Mouse (Mus musculus) CH12.LX (cell line): Measurements from ENCODE around the gene Pak7. TPM values are rescaled to one million over a fixed set of nuclear protein-coding genes. Genes with fewer than 3 reads are reported as not detected.

Experiments
- DNase-seq: peaks from one replicate; pipeline ENCODE4 v3.0.0-alpha.2; 2013; ENCODE audit errors: extremely low read depth
- H3K27ac ChIP-seq: 2 replicates; pipeline ENCODE4 v1.5.1; 2012; ENCODE audit warnings: low read depth, mild to moderate bottlenecking, control low read depth, moderate library complexity; ENCODE audit not compliant: insufficient read depth
- H3K27me3 ChIP-seq: replicated peaks from 2 replicates; pipeline ENCODE3; 2012; ENCODE audit warnings: inconsistent platforms
- H3K36me3 ChIP-seq, 2 experiments: replicated peaks in 1 of 2; 2 replicates each; pipeline versions ENCODE3 to v1.6.1; 2012; ENCODE audit warnings: inconsistent platforms in 1 of 2, low read length in 1 of 2, mild to moderate bottlenecking in 1 of 2, mixed read lengths in 1 of 2, moderate library complexity in 1 of 2; ENCODE audit not compliant: control insufficient read depth in 1 of 2, insufficient read depth in 1 of 2
- H3K4me1 ChIP-seq, 2 experiments: 2 replicates each; pipeline ENCODE4 v1.6.1; 2012; ENCODE audit warnings: inconsistent platforms in 1 of 2, moderate library complexity in 1 of 2; ENCODE audit not compliant: insufficient read depth in 2 of 2, control insufficient read depth in 1 of 2
- H3K4me2 ChIP-seq: 2 replicates; pipeline ENCODE4 v1.6.1; 2012; ENCODE audit warnings: low read depth, mild to moderate bottlenecking, control low read depth; ENCODE audit not compliant: poor library complexity, insufficient read depth, severe bottlenecking
- H3K4me3 ChIP-seq, 3 experiments: fragments of 150-350 bp in 1 of 3; sonication (generic) in 1 of 3; replicated peaks in 1 of 3; 2 replicates each; pipeline versions ENCODE3 to v1.5.1; 2011 to 2012; ENCODE audit warnings: low read depth in 2 of 3, low read length in 2 of 3, mild to moderate bottlenecking in 2 of 3, moderate library complexity in 2 of 3, control low read depth in 1 of 3, improper control_type of control experiment in 1 of 3, inconsistent platforms in 1 of 3, mixed read lengths in 1 of 3; ENCODE audit not compliant: poor library complexity in 1 of 3
- H3K79me2 ChIP-seq: replicated peaks from 2 replicates; pipeline ENCODE4 v1.6.1; 2012; ENCODE audit warnings: mild to moderate bottlenecking, moderate library complexity; ENCODE audit not compliant: control insufficient read depth, poor library complexity, insufficient read depth, severe bottlenecking; ENCODE audit errors: extremely low read depth
- H3K9ac ChIP-seq: 2 replicates; pipeline ENCODE4 v1.6.1; 2012; ENCODE audit warnings: low read depth, mild to moderate bottlenecking, control low read depth, moderate library complexity; ENCODE audit not compliant: insufficient read depth
- H3K9me3 ChIP-seq: replicated peaks from 2 replicates; pipeline ENCODE3; 2012; ENCODE audit warnings: low read length, inconsistent platforms, mixed read lengths
- BHLHE40 ChIP-seq: IDR thresholded peaks from 2 replicates; pipeline ENCODE4 v1.6.1; 2011; ENCODE audit warnings: mild to moderate bottlenecking, low read depth, low read length, improper control_type of control experiment
- CHD1 ChIP-seq: IDR thresholded peaks from 2 replicates; pipeline ENCODE4 v1.6.1; 2012; ENCODE audit warnings: low read depth, low read length, improper control_type of control experiment, inconsistent platforms
- CTCF ChIP-seq, 2 experiments: IDR thresholded peaks in 1 of 2; conservative IDR thresholded peaks in 1 of 2; 2 replicates each; pipeline ENCODE4 v1.5.1; 2011 to 2012; ENCODE audit warnings: low read depth in 2 of 2, low read length in 2 of 2, improper control_type of control experiment in 1 of 2, inconsistent platforms in 1 of 2, mild to moderate bottlenecking in 1 of 2, moderate library complexity in 1 of 2
- ELF1 ChIP-seq: IDR thresholded peaks from 2 replicates; pipeline ENCODE4 v1.6.1; 2014; ENCODE audit warnings: low read depth, mild to moderate bottlenecking, inconsistent platforms, low read length, improper control_type of control experiment
- HCFC1 ChIP-seq: IDR thresholded peaks from 2 replicates; pipeline ENCODE4 v1.6.1; 2012; ENCODE audit warnings: low read depth, mild to moderate bottlenecking, inconsistent platforms, low read length, improper control_type of control experiment
- JUND ChIP-seq: conservative IDR thresholded peaks from 2 replicates; pipeline ENCODE4 v1.6.1; 2011; ENCODE audit warnings: low read depth, low read length, improper control_type of control experiment
- MEF2A ChIP-seq: IDR thresholded peaks from 2 replicates; pipeline ENCODE4 v1.6.1; 2014; ENCODE audit warnings: low read depth, mild to moderate bottlenecking, inconsistent platforms, low read length, improper control_type of control experiment, borderline replicate concordance
- MXI1 ChIP-seq: IDR thresholded peaks from 2 replicates; pipeline ENCODE4 v1.6.1; 2011; ENCODE audit warnings: mild to moderate bottlenecking, low read depth, low read length, improper control_type of control experiment
- NRF1 ChIP-seq: IDR thresholded peaks from 2 replicates; pipeline ENCODE4 v1.6.1; 2014; ENCODE audit warnings: low read depth, mild to moderate bottlenecking, inconsistent platforms, low read length, improper control_type of control experiment, moderate library complexity
- PAX5 ChIP-seq: IDR thresholded peaks from 2 replicates; pipeline ENCODE4 v1.6.1; 2012; ENCODE audit warnings: low read length, inconsistent platforms, mixed read lengths
- POLR2AphosphoS2 ChIP-seq: IDR thresholded peaks from 2 replicates; pipeline ENCODE4 v1.6.1; 2011; ENCODE audit warnings: low read depth, low read length, improper control_type of control experiment
- RCOR1 ChIP-seq: conservative IDR thresholded peaks from 2 replicates; pipeline ENCODE4 v1.6.1; 2012; ENCODE audit warnings: low read depth, mild to moderate bottlenecking, inconsistent platforms, low read length, improper control_type of control experiment
- SMC3 ChIP-seq: IDR thresholded peaks from 2 replicates; pipeline ENCODE4 v1.6.1; 2011; ENCODE audit warnings: low read depth, low read length, improper control_type of control experiment
- TCF12 ChIP-seq: IDR thresholded peaks from 2 replicates; pipeline ENCODE4 v1.6.1; 2014; ENCODE audit warnings: low read depth, mild to moderate bottlenecking, inconsistent platforms, low read length, improper control_type of control experiment
- USF1 ChIP-seq: IDR thresholded peaks from 2 replicates; pipeline ENCODE4 v1.6.1; 2014; ENCODE audit warnings: low read depth, mild to moderate bottlenecking, inconsistent platforms, low read length, improper control_type of control experiment
- ZC3H11A ChIP-seq: IDR thresholded peaks from 2 replicates; pipeline ENCODE4 v1.6.1; 2012; ENCODE audit warnings: low read depth, mild to moderate bottlenecking, inconsistent platforms, low read length, improper control_type of control experiment
- ZKSCAN1 ChIP-seq: IDR thresholded peaks from 2 replicates; pipeline ENCODE4 v1.6.1; 2012; ENCODE audit warnings: low read depth, inconsistent platforms, low read length, improper control_type of control experiment, borderline replicate concordance
- ZMIZ1 ChIP-seq: IDR thresholded peaks from 2 replicates; pipeline ENCODE4 v1.6.1; 2012; ENCODE audit warnings: low read depth, mild to moderate bottlenecking, inconsistent platforms, low read length, improper control_type of control experiment
- dilution Hi-C: fragments of 300-500 bp; cut with MboI; formaldehyde crosslinking; loops from 2 replicates; pipeline ENCODE4 v1.14.3; 2020; ENCODE audit warnings: low sequenced_read_pairs; ENCODE audit not compliant: extremely low pct_unique_long_range_greater_than_20kb, extremely low pct_ligation_motif_present
- in situ Hi-C: fragments of 300-500 bp; cut with MboI; formaldehyde crosslinking; loops from 3 replicates; pipeline ENCODE4 v1.14.3; 2019; ENCODE audit warnings: low sequenced_read_pairs, low pct_ligation_motif_present, low pct_unique_long_range_greater_than_20kb, mixed read lengths
- polyA plus RNA-seq: library from polyadenylated mRNA; unstranded; fragments of >175 nt; gene quantifications from 2 replicates; pipeline ENCODE4 v1.2.1, GENCODE M21; 2012; ENCODE audit warnings: low read depth; ENCODE audit not compliant: insufficient read length
- total RNA-seq, 2 experiments: library from RNA; depleted of rRNA; stranded (reverse); fragments of 300-350 nt in 1 of 2; fragments of >200 nt in 1 of 2; gene quantifications; 2 replicates each; pipeline ENCODE4 v1.2.3; 2012 to 2014

Pak7 gene
- total and polyA plus RNA-seq, 3 experiments, result not detected

DNA sequence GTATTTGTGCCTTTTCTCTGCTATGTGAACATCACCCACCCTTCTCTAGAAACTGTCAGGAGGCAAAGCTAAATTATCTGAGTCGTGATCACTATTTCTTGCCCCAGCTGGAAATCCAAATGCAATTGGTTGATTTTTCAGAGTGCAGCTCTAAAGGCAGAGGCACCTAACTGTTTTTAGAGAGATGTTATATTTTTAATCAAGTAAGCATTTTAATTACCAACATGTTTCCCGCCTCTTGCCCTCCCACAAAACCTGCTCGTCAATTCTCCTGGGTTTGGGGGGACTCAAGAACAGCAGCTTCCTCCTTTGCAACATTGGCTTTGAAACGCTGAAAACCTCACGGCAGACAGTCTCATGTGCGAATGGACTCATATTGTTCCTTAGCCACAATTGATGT, 274.4 kb downstream of the Pak7 start:
- DNase-seq, result no peak
- Histone ChIP-seq H3K4me3 (no peak overlapping the region), H3K27me3 (no peaks in the 10 kb centered on the region), H3K27ac (no peak overlapping the region), H3K79me2 (no peaks in the 10 kb centered on the region), H3K4me2 (no peak overlapping the region), H3K9ac (no peak overlapping the region), H3K9me3 (peaks cover 58% of the 10 kb centered on the region), H3K36me3 (no peaks in the 10 kb centered on the region), H3K4me1 (no peaks in the 10 kb centered on the region)
- dilution Hi-C loops (no loop called here), in situ Hi-C loops (no loop called here)
- TF ChIP-seq BHLHE40, result no peak
- no peak for TF ChIP-seq TCF12
- no peak for TF ChIP-seq ZC3H11A
- no peak for TF ChIP-seq CTCF (conservative IDR thresholded peaks at IDR 0.05 in 1 of 2, IDR thresholded peaks at IDR 0.05 in 1 of 2; ENCODE audit: low read depth in 2 of 2, low read length in 2 of 2)
- TF ChIP-seq ZMIZ1, result no peak
- no peak for TF ChIP-seq JUND
- TF ChIP-seq MEF2A, result no peak
- TF ChIP-seq HCFC1, result no peak
- TF ChIP-seq SMC3, result no peak
- TF ChIP-seq NRF1, result no peak
- TF ChIP-seq PAX5, result no peak
- no peak for TF ChIP-seq RCOR1
- no peak for TF ChIP-seq USF1
- no peak for TF ChIP-seq CHD1

GRCm38 (mm10) chr2:136109038-136109363, 278.8 kb downstream of the Pak7 start:
- Histone ChIP-seq H3K4me3 (no peak overlapping the region), H3K9ac (no peak overlapping the region), H3K4me2 (no peak overlapping the region), H3K9me3 (peaks cover 51% of the 10 kb centered on the region), H3K4me1 (no peaks in the 10 kb centered on the region), H3K27ac (no peak overlapping the region), H3K36me3 (no peaks in the 10 kb centered on the region), H3K79me2 (no peaks in the 10 kb centered on the region), H3K27me3 (no peaks in the 10 kb centered on the region)
- no peak for DNase-seq
- TF ChIP-seq BHLHE40, result no peak
- no peak for TF ChIP-seq ELF1
- no peak for TF ChIP-seq MXI1
- no peak for TF ChIP-seq POLR2AphosphoS2
- TF ChIP-seq CHD1, result no peak
- TF ChIP-seq ZKSCAN1, result no peak
- dilution Hi-C loops (no loop called here), in situ Hi-C loops (no loop called here)
